Comparison of ENCODE assay signal across 7 mouse cellular contexts in the genomic region with DNA sequence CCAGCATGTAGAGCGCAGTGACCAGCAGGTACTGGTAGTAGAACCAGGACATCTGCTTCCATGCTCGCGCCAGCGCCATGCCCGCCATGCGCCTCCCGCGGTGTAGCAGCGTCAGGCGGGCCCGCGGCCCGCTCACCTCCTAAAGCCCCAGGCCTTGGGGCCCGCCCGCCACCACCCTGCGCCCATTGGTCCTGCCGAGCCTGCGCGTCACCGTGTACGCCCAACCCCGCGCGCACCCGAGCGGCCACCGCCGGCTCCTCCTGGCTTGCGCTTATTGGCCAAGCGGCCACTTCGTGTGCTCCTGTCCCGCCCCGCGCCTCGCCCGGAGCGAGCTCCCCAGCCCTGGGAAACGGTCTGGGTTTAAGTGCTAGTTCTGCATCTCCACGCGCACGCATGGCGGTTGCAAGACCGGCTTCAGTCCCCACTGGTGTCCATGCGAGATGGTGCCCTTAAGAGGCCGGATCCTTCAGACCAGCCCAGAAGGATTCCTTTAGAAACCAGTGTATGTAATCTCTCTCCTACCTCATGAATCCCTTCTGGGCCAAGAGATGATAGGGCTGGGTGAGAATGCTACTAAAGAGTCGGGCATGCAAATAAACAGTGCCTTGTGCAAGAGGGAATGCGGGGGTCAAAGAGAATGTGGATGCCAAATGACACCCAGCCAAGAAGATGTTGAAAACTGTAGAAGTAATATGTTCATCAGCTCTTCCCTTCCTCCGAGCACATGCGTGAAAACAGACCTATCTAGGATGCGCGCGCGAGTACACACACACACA. TPM values are rescaled to one million over a fixed set of nuclear protein-coding genes. Genes with fewer than 3 reads are reported as not detected.
DNase-seq lines count a peak whose midpoint lies in the region; ATAC-seq lines count a peak whose summit lies in the region.

A gene (minus strand): TSS at position 178 of the 776 bp plus-strand sequence.

- peak; percentile 100 for ATAC-seq in embryonic facial prominence, embryonic 11.5 days (replicated peaks; ENCODE audit: insufficient number of reproducible peaks, low FRiP score, low TSS enrichment, low read depth)
- ATAC-seq in limb, embryonic 11.5 days (ENCODE audit: insufficient number of reproducible peaks, low FRiP score, low TSS enrichment, low read depth) = peak; percentile 99
- peak; percentile 99 for ATAC-seq in midbrain, embryonic 14.5 days (ENCODE audit: low FRiP score, low TSS enrichment)

- H3K4me1 ChIP-seq in embryonic facial prominence, embryonic 11.5 days (ENCODE audit: control insufficient read depth, insufficient read depth, low read length) = 0 out of 2 replicates have a peak, but pooled peaks cover 2% of the 10 kb centered on the region
- peaks cover 9% of the 10 kb centered on the region for H3K4me1 ChIP-seq in limb, embryonic 11.5 days (ENCODE audit: control insufficient read depth, insufficient read depth, low read length)
- peaks cover 21% of the 10 kb centered on the region for H3K4me1 ChIP-seq in midbrain, embryonic 14.5 days (ENCODE audit: control insufficient read depth, insufficient read depth, low read length)

- H3K36me3 ChIP-seq in embryonic facial prominence, embryonic 11.5 days (replicated peaks; ENCODE audit: control insufficient read depth, insufficient read depth, low read depth, low read length) = no peaks in the 10 kb centered on the region
- H3K36me3 ChIP-seq in limb, embryonic 11.5 days (ENCODE audit: control insufficient read depth, insufficient read depth, low read length) = no peaks in the 10 kb centered on the region
- no peaks in the 10 kb centered on the region for H3K36me3 ChIP-seq in midbrain, embryonic 14.5 days (ENCODE audit: control insufficient read depth, insufficient read depth, low read length)

- 7% methylated on average over 53 of the region's 53 CpGs for WGBS in embryonic facial prominence, embryonic 11.5 days
- WGBS in limb, embryonic 11.5 days = 10% methylated on average over 53 of the region's 53 CpGs
- WGBS in midbrain, embryonic 14.5 days = 8% methylated on average over 52 of the region's 53 CpGs

- H3K9me3 ChIP-seq in embryonic facial prominence, embryonic 11.5 days (replicated peaks; ENCODE audit: control insufficient read depth, low read length) = no peaks in the 10 kb centered on the region
- H3K9me3 ChIP-seq in limb, embryonic 11.5 days (ENCODE audit: control insufficient read depth, low read length) = no peaks in the 10 kb centered on the region
- no peaks in the 10 kb centered on the region for H3K9me3 ChIP-seq in midbrain, embryonic 14.5 days (ENCODE audit: control insufficient read depth, low read length)

- no peaks in the 10 kb centered on the region for H3K27me3 ChIP-seq in embryonic facial prominence, embryonic 11.5 days (ENCODE audit: control insufficient read depth, insufficient read depth, low read length)
- no peaks in the 10 kb centered on the region for H3K27me3 ChIP-seq in limb, embryonic 11.5 days (ENCODE audit: control insufficient read depth, insufficient read depth, low read length)
- H3K27me3 ChIP-seq in midbrain, embryonic 14.5 days (ENCODE audit: control insufficient read depth, insufficient read depth, low read length) = no peaks in the 10 kb centered on the region

- H3K27ac ChIP-seq in embryonic facial prominence, embryonic 11.5 days (replicated peaks; ENCODE audit: low read depth, low read length) = peak within 1 kb of the TSS; percentile 81
- peak within 1 kb of the TSS; percentile 84 for H3K27ac ChIP-seq in limb, embryonic 11.5 days (replicated peaks; ENCODE audit: low read depth, low read length)
- peak within 1 kb of the TSS; percentile 89 for H3K27ac ChIP-seq in midbrain, embryonic 14.5 days (replicated peaks; ENCODE audit: low read depth, low read length)

- peak within 1 kb of the TSS; percentile 80 for H3K9ac ChIP-seq in embryonic facial prominence, embryonic 11.5 days (replicated peaks; ENCODE audit: low read length)
- H3K9ac ChIP-seq in limb, embryonic 11.5 days (ENCODE audit: low read length) = peak within 1 kb of the TSS; percentile 79
- H3K9ac ChIP-seq in midbrain, embryonic 14.5 days (replicated peaks; ENCODE audit: low read length) = peak within 1 kb of the TSS; percentile 60

- peak within 1 kb of the TSS; percentile 76 for H3K4me2 ChIP-seq in embryonic facial prominence, embryonic 11.5 days (ENCODE audit: low read depth, low read length)
- H3K4me2 ChIP-seq in limb, embryonic 11.5 days (ENCODE audit: low read depth, severe bottlenecking) = peak within 1 kb of the TSS; percentile 50
- peak within 1 kb of the TSS; percentile 62 for H3K4me2 ChIP-seq in midbrain, embryonic 14.5 days (ENCODE audit: low read length)

- DNase-seq in adrenal gland, postnatal 14 days = peak; percentile 99
- peak; percentile 96 for DNase-seq in embryonic facial prominence, embryonic 11.5 days (ENCODE audit: low spot score)
- peak; percentile 100 for DNase-seq in heart, adult 11 months
- peak; percentile 96 for DNase-seq in kidney, adult 18-20 months
- peak; percentile 97 for DNase-seq in limb, embryonic 11.5 days (ENCODE audit: low spot score)
- peak; percentile 97 for DNase-seq in midbrain, embryonic 14.5 days
- peak; percentile 90 to 93 for DNase-seq in spleen, adult 18-20 months

- peak within 1 kb of the TSS; percentile 71 for H3K4me3 ChIP-seq in embryonic facial prominence, embryonic 11.5 days (ENCODE audit: low read depth, low read length)
- peak within 1 kb of the TSS; percentile 67 for H3K4me3 ChIP-seq in limb, embryonic 11.5 days (ENCODE audit: low read depth, low read length)
- H3K4me3 ChIP-seq in midbrain, embryonic 14.5 days (replicated peaks; ENCODE audit: low read depth, low read length) = peak within 1 kb of the TSS; percentile 73

RNA-seq across cellular contexts. Expression of the gene that starts here (rescaled TPM):
- 68.4 and 75.3 TPM in 2 replicates for total RNA-seq in adrenal gland, postnatal 14 days (2021)
- 213 and 221 TPM in 2 replicates for polyA plus RNA-seq in embryonic facial prominence, embryonic 11.5 days (2014; fragmentation: Nextera tagmentation; extraction: Ambion mirVana)
- 171 and 178 TPM in 2 replicates for polyA plus RNA-seq in limb, embryonic 11.5 days (2014; fragmentation: Nextera tagmentation; extraction: Ambion mirVana)
- polyA plus RNA-seq in midbrain, embryonic 14.5 days (2014; fragmentation: Nextera tagmentation; extraction: Ambion mirVana) = 185 and 200 TPM in 2 replicates

Comparison
In these comparisons a context has a peak if more than half of its experiments do, and no peak if none do; other contexts are left out.
1. Peak in every context shown above with its lines: DNase-seq, ATAC-seq, H3K4me3 ChIP-seq and H3K27ac ChIP-seq.